Mouse (Mus musculus) intestine, postnatal 0 days (tissue): ENCODE results near the gene Nectin4. TPM values are rescaled to one million over a fixed set of nuclear protein-coding genes. Genes with fewer than 3 reads are reported as not detected.
A peak's percentile ranks its signal among the peaks of the same experiment; 100 is the strongest.

Experiments
- ATAC-seq: fragments of 200-750 bp; cut with Nextera tagmentation; 2 replicates; pipeline ENCODE4 v1.8.0; 2017; ENCODE audit warnings: mild to moderate bottlenecking, moderate TSS enrichment, moderate library complexity
- H3K27ac ChIP-seq: fragments of 300-500 bp; sonication (generic); 2 replicates; pipeline ENCODE4 v1.5.1; 2014; ENCODE audit warnings: mild to moderate bottlenecking, low read depth, low read length, moderate library complexity
- H3K27me3 ChIP-seq: fragments of 300-500 bp; sonication (generic); replicated peaks from 2 replicates; pipeline ENCODE4 v1.6.1; 2014; ENCODE audit warnings: low read length, mixed read lengths; ENCODE audit not compliant: control insufficient read depth, insufficient read depth
- H3K36me3 ChIP-seq: fragments of 300-500 bp; sonication (generic); 2 replicates; pipeline ENCODE4 v1.6.1; 2014; ENCODE audit warnings: mild to moderate bottlenecking, moderate library complexity; ENCODE audit not compliant: control insufficient read depth, insufficient read depth
- H3K4me1 ChIP-seq: fragments of 300-500 bp; sonication (generic); replicated peaks from 2 replicates; pipeline ENCODE4 v1.6.1; 2014; ENCODE audit warnings: antibody characterized with exemption, low read length, mixed read lengths; ENCODE audit not compliant: control insufficient read depth, insufficient read depth
- H3K4me2 ChIP-seq: fragments of 300-500 bp; sonication (generic); replicated peaks from 2 replicates; pipeline ENCODE4 v1.6.1; 2014; ENCODE audit warnings: low read depth, mild to moderate bottlenecking, moderate library complexity
- H3K4me3 ChIP-seq: fragments of 300-500 bp; sonication (generic); 2 replicates; pipeline ENCODE4 v1.5.1; 2014; ENCODE audit warnings: low read depth, low read length
- H3K9ac ChIP-seq: fragments of 300-500 bp; sonication (generic); 2 replicates; pipeline ENCODE4 v1.6.1; 2014; ENCODE audit warnings: mild to moderate bottlenecking, low read depth, low read length
- H3K9me3 ChIP-seq: fragments of 300-500 bp; sonication (generic); 2 replicates; pipeline ENCODE4 v1.6.1; 2016; ENCODE audit warnings: mixed run types; ENCODE audit not compliant: control insufficient read depth
- CTCF ChIP-seq: sonication (generic); IDR thresholded peaks from 2 replicates; pipeline ENCODE4 v1.5.1; 2016; ENCODE audit warnings: low read depth, mild to moderate bottlenecking, control low read depth, antibody characterized with exemption, moderate library complexity
- WGBS: fragments of 180-500 bp; shearing (Covaris S2); extraction: QIAGEN DNeasy Blood & Tissue Kit; methylation state at CpG from one replicate; pipeline ENCODE4 v1.1.7; 2014; 5-methylcytosine and 5-hydroxymethylcytosine counted together
- polyA plus RNA-seq: library from polyadenylated mRNA; unstranded; fragments of >200 nt; fragmentation: Nextera tagmentation; extraction: Ambion mirVana; gene quantifications from 2 replicates; pipeline ENCODE4 v1.2.1, GENCODE M21; 2015

Gene Nectin4
- polyA plus RNA-seq, 1 experiment from 2014 or later: 0.48 TPM

DNA sequence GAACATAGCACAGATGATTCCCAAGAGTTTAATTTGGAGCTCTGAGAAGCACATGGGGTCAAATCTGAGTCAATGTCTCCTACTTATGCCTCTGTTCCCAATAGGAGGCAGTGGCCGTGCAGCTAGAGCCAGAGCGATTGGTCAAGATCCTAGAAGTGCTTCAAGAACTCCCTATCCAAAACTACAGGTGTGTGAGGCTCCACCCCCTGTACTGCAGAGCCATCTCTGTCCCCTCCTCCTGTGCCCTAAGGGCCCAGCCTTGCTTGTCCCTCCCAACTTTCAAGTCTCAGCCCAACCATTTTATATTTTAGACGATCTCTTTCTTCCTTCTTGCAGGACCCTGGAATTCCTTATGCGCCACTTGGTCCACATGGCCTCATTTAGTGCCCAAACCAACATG is 31.9 kb downstream of the Nectin4 start:
- Histone ChIP-seq H3K4me3 (no peak overlapping the region), H3K27me3 (no peaks in the 10 kb centered on the region), H3K9me3 (no peaks in the 10 kb centered on the region), H3K27ac (no peak overlapping the region), H3K4me2 (no peak overlapping the region), H3K9ac (no peak overlapping the region), H3K4me1 (no peaks in the 10 kb centered on the region), H3K36me3 (no peaks in the 10 kb centered on the region)
- WGBS: 82% methylated on average over 4 of the region's 4 CpGs
- TF ChIP-seq CTCF: no peak
- ATAC-seq: no peak

DNA sequence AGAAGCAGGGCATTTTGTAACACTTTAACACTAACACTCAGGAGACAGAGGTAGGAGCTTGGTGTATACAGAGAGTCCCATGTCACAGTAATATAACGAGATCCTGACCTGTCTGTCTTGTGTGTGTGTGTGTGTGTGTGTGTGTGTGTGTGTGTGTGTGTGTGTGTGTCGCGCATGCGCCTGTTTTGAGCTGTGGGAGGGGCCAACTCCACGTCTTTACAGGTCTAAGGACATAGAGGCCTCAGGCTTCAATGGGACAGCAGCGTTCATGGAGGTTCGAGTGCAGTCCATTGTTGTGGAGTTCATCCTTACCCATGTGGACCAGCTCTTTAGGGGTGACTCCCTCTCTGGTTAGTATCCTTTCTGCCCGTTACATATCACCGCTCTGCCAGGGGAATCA is 33.1 kb downstream of the Nectin4 start:
- no peak overlapping the region for H3K27ac ChIP-seq
- no peak for ATAC-seq
- TF ChIP-seq CTCF: no peak
- no peaks in the 10 kb centered on the region for H3K4me1 ChIP-seq
- no peaks in the 10 kb centered on the region for H3K9me3 ChIP-seq
- no peaks in the 10 kb centered on the region for H3K36me3 ChIP-seq
- H3K27me3 ChIP-seq: no peaks in the 10 kb centered on the region
- WGBS: 87% methylated on average over 9 of the region's 9 CpGs
- no peak overlapping the region for H3K4me3 ChIP-seq
- no peak overlapping the region for H3K4me2 ChIP-seq
- no peak overlapping the region for H3K9ac ChIP-seq

DNA sequence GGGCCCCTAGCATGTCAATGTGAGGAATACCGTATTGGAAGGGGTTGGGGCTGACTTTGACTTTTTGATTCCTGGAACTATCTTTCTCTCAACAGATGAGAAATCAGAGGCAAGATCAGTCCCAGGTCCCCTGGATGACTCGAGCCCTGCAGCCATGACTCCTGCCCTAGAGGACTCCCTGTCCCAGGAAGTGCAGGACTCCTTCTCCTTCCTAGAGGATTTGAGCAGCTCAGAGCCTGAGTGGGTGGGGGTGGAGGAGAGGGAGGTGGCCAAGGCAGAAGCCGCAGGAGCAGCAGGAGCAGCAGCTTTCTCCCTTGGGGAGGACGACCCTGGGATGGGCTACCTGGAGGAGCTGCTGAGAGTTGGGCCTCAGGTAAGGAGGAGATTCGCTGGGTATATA is 37.4 kb downstream of the Nectin4 start:
- no peaks in the 10 kb centered on the region for H3K36me3 ChIP-seq
- no peak overlapping the region for H3K9ac ChIP-seq
- 74% methylated on average over 5 of the region's 5 CpGs for whole genome bisulfite sequencing
- ATAC-seq: no peak
- no peaks in the 10 kb centered on the region for H3K4me1 ChIP-seq
- H3K27ac ChIP-seq: no peak overlapping the region
- H3K4me2 ChIP-seq: no peak overlapping the region
- TF ChIP-seq CTCF: no peak
- H3K27me3 ChIP-seq: 0 out of 2 replicates have a peak, but pooled peaks cover 6% of the 10 kb centered on the region
- no peaks in the 10 kb centered on the region for H3K9me3 ChIP-seq
- no peak overlapping the region for H3K4me3 ChIP-seq

DNA sequence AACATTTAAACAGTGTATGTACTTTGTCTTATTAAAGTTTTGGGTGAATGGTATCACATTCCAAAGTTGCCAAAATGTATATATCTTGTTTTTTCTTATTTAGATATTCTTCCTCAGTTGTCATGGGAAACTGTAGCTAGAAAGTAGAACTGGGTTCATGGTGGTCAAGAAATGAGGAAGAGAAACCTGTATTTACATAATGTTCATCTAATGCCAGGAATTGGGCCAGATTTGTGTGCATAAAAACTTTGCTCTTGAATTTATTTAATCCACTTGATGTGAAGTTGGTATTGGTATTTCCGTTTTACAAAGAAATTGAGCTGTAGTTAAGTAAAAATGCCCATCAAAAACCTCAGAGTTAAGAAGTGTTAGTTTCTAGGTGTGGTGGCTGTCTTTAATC is 40.3 kb downstream of the Nectin4 start:
- WGBS: 95% methylated on average over 1 of the region's 1 CpGs

DNA sequence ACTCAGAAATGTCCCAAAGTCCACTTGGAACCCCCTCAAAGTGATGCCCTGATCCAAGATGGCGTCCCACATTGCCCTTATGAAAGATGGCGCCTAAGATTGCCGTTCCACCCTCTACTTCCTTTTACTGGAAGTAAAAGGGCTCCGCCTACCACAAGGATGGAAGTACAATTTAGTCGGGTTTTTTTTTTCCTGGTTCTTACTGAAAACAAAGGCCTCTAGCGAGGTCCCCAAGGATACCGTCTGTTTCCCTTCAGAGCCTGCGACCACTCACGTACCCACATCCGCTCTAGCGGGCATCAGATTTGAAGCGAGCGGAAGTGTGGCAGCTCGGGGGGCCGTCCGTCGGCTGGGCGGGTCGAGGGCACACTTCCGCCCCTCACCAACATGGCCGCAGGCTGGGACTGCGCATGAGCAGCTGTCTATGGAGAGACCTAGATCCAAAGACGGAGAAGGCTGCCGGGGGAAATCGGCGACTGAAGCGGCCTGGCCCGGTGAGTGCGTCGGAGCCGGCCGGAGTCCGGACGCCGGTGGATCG is 41.1 kb downstream of the Nectin4 start, which contains the start of gene Usf1:
Usf1 (plus strand) TSS at position 367 of the 538 bp plus-strand sequence.
- 0% methylated on average over 36 of the region's 36 CpGs for WGBS
- ATAC-seq: peak; percentile 95

More for the DNA sequence above, 40.3 kb downstream of the Nectin4 start:
- Histone ChIP-seq H3K36me3 (peaks cover 1% of the 10 kb centered on the region; the same call in 1 of the 2 replicates), H3K4me2 (no peak overlapping the region), H3K9me3 (no peaks in the 10 kb centered on the region), H3K9ac (no peak overlapping the region), H3K4me1 (no peaks in the 10 kb centered on the region), H3K4me3 (no peak overlapping the region), H3K27ac (no peak overlapping the region), H3K27me3 (0 out of 2 replicates have a peak, but pooled peaks cover 6% of the 10 kb centered on the region)
- no peak for TF ChIP-seq CTCF
- ATAC-seq: no peak

DNA sequence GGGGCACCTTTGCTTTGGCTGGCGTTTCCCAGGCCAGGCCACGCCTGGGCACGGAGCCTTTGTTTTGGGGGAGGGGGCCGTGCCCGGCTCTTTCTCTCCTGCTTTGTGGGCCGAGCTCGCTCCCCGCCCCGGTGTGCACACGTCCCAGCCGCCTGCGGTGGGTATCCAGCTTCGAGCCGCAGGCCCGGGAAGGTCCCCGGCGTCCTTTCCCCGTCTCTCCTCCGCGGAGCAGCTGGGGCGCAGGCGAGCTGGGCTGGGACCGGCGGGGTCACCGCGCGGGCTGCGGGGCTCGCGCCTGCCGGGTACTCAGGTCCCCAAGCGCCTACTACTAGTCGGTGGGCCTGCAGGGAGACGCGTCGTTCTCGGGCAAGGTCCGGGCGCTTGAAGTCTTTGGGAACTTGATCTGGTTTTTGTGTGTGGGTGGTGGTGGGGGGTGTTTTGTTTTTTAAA is 41.6 kb downstream of the Nectin4 start:
- ATAC-seq: peak; percentile 64
- peak overlapping the region; percentile 72 for H3K4me2 ChIP-seq

More for the DNA sequence above, 41.1 kb downstream of the Nectin4 start, which contains the start of gene Usf1:
- 0 out of 2 replicates have a peak, but pooled peaks have one; percentile 2 for TF ChIP-seq CTCF
- H3K9me3 ChIP-seq: no peaks in the 10 kb centered on the region
- peak within 1 kb of the TSS; percentile 93 for H3K9ac ChIP-seq
- peak within 1 kb of the TSS; percentile 100 for H3K4me3 ChIP-seq
- H3K36me3 ChIP-seq: peaks cover 9% of the 10 kb centered on the region
- H3K4me1 ChIP-seq: no peaks in the 10 kb centered on the region
- H3K27ac ChIP-seq: peak within 1 kb of the TSS; percentile 91
- 0 out of 2 replicates have a peak, but pooled peaks cover 6% of the 10 kb centered on the region for H3K27me3 ChIP-seq
- H3K4me2 ChIP-seq: peak within 1 kb of the TSS; percentile 72

More for the DNA sequence above, 41.6 kb downstream of the Nectin4 start:
- Histone ChIP-seq H3K36me3 (peaks cover 14% of the 10 kb centered on the region), H3K9me3 (no peaks in the 10 kb centered on the region), H3K27me3 (0 out of 2 replicates have a peak, but pooled peaks cover 6% of the 10 kb centered on the region), H3K4me3 (peak overlapping the region; percentile 100), H3K9ac (peak overlapping the region; percentile 93), H3K27ac (peak overlapping the region; percentile 91), H3K4me1 (no peaks in the 10 kb centered on the region)
- under 1% methylated on average over 39 of the region's 39 CpGs for WGBS
- no peak for TF ChIP-seq CTCF
